Mouse (Mus musculus) right cerebral cortex, postnatal 36 days (tissue): ENCODE measurements around the gene Coa5.

Source experiments
- DNase-seq, 2 experiments: peaks; one replicate each; pipeline ENCODE4 v3.0.0; 2022; ENCODE audit warnings: low spot score in 2 of 2, mixed read lengths in 1 of 2

Gene Coa5

GRCm38 (mm10) chr1:37429366-37430296 lies at the start of gene Coa5, which contains the start of gene Unc50:
TSS of gene Coa5 (minus strand) at chr1:37430103.
TSS of gene Unc50 (plus strand) at chr1:37430139.
- peak; percentile 92 to 94 for DNase-seq

DNA sequence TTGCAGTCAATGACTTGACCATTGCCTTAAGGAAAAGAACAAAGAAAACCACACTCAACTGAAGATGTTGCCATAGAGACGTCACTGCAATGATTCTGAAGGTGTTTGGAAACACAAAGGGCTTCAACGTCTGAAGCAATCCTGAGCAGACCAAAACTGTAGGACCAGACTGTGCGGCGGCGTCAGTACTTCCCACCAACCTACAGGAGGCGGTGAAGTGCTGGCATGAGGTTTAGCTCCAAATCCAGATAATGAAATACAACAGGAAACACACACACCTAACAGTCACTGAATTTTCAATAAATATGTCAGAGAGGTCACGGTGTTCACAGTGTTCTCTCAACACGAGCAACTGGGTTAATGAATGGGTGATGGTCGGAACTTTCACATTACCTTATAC lies 49.2 kb upstream of the Coa5 start:
- DNase-seq = no peak

- DNase-seq = no peak
Measured at GRCm38 (mm10) chr1:37478416-37478815, 48.5 kb upstream of the Coa5 start.

- DNase-seq = no peak
Measured at GRCm38 (mm10) chr1:37477928-37478327, 48.0 kb upstream of the Coa5 start.

DNA sequence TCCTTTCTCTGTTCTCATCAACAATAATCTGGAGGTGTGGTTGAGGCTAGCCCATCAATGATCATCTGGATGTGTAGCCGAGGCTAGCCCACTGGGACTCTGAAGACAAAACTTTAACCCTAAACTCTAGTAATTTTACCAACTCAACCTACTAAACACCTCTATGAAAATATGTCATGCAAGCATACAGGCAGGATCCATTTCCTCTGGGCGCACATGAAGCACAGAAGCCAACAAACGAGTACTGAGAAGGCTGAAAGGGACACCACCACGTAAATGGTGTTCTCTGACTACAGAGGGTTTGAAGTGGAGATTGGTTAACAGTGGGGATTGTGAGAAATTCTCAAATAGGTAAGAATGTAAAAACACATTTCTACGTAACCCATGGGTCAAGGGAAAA lies 47.3 kb upstream of the Coa5 start:
- no peak for DNase-seq

- DNase-seq = no peak
Measured at GRCm38 (mm10) chr1:37475312-37475711, 45.4 kb upstream of the Coa5 start.

DNA sequence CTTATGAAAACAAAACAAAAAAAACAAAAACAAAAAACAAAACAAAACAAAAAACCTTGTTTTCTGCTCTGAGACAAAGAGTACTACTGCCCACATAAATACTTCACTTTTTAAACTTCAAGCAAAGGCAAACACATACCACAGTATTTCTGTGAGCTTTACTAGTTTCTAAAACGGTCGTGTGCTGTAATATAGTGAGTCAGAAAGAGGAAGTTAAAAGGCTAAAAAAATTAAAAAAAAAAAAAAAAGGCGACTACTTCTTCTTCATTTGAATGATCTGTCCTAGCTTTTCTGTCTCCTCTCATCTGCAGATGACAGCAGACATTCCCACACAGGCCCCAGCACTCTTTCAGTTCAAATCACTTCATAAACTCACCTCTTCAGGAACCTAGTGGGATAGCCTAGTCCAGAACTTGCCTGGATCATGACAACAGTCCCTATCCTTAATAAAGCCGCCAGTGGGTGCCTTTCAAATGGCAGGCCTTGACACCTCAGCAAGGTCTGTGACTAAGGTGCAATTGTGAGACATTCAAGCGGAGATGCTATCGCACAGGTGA lies 44.8 kb upstream of the Coa5 start:
- no peak for DNase-seq

GRCm38 (mm10) chr1:37474046-37474445 lies 44.1 kb upstream of the Coa5 start:
- no peak for DNase-seq

DNA sequence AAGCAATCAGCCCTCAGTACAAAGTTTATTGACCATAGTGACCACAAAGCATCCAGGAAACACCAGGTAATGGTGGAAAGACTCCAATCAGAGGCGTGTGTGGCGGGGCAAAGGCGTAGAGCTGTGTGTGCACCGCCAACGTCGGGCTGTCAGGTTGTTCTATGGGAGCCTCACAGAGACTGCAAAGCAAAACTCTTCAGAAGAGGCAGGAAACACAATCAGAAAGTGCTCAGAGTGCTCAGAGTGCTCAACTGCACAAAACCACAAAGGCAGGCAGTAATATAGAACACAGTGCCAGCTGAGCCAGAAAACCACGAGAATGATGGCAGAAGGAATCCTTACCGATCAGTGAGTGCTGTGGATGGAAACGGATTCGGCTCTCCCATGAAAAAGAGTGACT lies 43.3 kb upstream of the Coa5 start:
- no peak for DNase-seq

DNA sequence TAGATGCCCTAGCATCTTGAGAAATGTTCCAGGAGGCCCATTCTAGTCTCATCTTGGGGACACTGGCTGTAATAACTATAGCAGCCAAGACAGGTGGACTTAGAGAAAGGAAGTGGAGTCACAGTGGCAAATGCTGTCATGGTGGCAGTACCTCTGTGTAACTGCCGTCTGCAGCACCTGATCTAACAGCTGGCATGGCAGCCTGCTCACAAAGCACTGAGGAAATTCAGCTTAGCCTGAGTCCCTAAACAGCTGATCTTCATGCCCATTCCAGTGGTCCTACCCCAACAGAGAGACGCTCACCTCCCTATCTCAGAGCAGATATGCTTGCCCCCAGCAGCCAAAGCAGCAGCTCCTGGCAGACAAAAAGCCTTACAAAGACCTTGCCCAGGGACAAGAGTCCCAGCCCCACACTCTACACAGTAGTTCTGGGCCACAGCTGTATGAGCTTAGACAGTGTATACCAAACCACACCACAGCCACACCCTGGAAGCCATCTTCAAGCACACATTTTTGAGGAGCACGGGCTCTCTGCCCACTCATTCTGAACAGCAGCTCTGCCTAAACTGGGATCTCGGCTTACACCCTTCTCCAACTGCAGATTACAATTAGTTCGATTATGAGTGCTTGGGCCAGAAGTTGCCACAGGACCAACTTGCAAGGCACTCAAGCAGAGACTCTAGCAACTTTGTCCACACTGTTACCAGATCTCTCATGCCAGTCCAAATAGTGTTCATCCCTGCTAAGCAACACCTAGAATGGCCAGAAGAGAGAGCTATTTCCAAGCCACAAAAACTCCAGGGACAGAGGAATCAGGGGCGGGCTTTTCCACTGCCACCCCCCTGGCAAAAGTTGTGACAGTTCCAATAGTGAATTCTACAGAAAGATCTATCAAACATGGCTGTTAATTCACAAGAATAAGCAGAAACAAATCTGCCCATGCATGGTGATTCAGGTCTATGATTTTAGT lies 41.6 kb upstream of the Coa5 start:
- no peak for DNase-seq

DNA sequence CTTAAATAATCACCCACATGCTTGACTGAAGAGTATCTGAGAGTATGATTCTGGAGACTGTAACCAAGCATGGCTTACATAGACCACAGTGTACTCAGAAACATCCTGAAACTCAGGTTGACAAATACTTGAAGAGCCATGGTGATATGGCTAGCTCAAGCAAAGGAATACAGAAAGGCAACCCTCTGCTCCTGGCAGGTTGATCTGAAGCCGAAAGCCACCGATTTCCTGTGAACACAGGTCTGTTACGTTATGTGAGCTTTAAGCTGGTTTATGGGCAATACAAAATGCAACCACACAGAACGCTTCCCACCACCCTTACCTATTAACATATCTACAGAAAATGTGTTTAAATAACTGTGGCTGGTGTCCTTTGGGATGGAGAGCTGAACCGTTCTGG lies 39.1 kb upstream of the Coa5 start:
- DNase-seq = no peak

- DNase-seq = no peak
Measured at GRCm38 (mm10) chr1:37467806-37468205, 37.9 kb upstream of the Coa5 start.

DNA sequence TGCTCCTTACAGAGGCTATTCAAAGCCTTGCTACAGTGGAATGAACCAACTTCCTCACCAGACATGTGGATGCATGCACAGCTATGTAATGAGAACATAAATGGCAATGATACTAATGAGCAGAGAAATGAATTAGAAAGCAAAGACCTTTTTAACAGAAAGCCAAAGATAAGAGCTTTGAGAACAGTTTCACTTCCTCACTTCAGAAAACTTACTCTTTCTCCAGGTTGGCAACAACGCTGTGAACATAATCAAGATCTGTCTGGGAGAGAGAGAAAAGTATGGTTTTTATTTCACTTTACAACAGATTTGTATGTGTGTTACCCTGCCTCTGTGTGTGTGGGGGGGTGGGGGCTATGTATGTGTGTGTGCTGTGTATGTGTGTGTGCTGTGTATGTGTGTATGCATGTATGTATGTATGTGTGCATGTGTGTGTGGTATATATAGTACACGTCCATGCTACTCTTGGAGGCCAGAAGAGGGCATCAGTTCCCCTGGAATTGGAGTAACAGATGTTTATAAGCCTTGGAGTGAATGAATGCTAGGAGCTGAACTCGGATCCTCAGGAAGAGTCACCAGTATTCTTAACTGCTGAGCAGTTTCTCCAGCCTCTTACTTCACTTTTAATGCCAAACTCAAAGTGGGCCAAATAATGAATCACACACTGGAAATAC lies 36.6 kb upstream of the Coa5 start:
- no peak for DNase-seq

GRCm38 (mm10) chr1:37464878-37465452 lies 35.1 kb upstream of the Coa5 start:
- no peak for DNase-seq

DNA sequence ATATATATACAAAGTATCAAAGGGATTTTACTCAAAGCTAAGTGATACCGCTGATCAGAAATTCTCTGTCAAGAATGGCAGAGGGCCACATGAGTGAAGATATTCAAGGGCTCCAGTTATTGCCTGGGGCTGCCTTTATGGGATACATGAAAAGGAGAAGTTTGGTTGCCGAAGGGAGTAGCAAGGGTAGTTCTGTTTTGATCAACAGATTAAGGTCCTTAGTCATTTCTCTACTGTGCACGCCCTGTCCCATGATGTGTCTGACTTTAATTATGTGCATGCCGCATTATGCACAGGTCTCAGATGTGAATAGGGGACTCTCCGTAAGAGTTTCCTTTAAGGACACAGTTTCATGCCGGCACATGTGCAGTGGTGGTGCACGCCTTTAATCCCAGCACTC lies 27.6 kb upstream of the Coa5 start:
- DNase-seq = no peak

DNA sequence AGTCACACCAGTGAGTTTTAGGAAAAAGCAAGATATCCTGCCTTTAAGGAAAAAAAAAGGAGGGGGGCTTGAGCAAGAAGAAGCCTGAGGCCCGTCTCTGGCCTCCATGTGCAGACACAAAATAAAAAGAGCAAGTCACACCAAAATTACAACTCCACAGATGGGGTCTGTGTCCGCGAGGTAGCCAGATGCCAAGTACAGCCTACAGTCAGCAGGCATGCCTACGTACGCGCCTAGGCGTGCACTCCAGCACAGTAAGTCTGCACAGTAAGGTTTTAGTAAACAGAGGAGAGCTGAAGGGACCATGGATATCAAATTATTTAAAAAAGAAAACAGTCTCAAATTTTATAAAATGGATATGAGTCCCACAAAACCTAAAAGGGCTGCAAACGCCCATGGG lies 21.4 kb upstream of the Coa5 start:
- peak; percentile 30 to 52 for DNase-seq

DNA sequence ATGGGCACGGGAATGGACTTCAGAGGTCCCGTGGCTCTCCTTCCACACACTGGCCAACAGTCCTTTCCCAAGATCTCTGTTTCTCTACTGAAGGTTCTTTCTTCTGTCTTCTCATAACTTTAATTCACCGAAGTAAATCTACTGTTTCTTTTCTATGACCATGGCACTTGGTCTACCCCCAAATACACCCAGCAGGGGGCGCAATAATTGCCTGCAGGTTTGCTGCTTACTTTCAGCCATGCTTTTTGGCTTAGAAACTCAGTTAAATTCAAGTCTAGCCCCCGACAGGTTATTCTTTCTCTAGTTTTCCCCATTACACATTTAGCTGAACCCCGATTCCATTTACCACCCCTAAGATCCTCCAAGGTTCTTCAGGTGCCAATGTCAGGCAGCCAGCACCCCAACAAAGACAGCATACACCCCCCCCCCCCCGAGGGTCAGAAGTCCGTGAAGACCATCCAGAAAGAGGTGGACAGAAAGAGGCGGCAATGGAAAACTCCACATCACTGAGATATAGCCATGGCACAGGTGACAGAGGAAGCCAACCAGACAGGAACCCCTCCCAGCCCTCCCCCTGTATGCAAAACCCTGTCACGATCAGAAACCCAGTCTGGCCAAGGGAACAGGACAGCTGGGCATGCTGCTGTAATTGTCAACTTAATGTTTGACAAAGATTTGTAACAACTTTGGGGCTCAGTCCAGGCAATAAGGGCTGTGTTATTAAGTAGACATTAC lies 18.6 kb upstream of the Coa5 start:
- DNase-seq = no peak

- DNase-seq = no peak
Measured at GRCm38 (mm10) chr1:37442848-37443835, 13.2 kb upstream of the Coa5 start.

GRCm38 (mm10) chr1:37436419-37436818 lies 6.5 kb upstream of the Coa5 start:
- DNase-seq = no peak
